Mouse (Mus musculus): ENCODE results near the gene Ttc23.

Gene Ttc23

DNA sequence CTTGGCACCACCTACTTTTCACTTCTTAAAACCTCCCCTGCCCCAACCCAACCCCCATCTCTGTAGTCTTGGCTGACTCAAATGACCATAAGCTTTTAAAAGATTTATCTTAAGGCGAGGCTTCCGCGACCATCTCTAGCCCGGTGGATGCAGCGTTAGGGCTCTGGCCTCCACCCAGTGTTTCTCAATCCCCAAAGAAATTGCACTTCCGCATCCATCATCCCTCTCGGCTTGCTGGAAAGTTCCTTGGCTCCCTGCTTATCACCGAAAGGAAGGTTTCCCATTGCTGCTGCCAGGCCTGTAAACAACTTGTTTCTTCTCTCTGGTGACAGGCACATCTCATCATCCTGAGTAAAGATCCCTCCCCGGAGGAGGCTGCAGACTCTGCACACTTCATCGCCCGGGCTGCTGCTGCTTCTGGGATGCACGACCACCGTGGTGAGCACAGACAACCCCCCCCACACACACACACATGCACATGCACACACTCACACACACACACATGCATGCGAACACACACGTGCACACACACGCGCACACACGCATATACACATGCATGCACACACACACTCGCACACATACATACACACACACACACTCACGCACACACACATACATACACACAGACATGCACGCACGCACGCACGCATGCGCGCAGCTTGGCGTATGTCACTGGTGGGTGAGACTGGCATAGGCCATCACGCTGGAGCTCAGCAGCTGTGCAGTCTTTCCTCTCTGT lies 50.9 kb downstream of the Ttc23 start:
- DNase-seq (ENCODE audit: low spot score), result no peak

DNA sequence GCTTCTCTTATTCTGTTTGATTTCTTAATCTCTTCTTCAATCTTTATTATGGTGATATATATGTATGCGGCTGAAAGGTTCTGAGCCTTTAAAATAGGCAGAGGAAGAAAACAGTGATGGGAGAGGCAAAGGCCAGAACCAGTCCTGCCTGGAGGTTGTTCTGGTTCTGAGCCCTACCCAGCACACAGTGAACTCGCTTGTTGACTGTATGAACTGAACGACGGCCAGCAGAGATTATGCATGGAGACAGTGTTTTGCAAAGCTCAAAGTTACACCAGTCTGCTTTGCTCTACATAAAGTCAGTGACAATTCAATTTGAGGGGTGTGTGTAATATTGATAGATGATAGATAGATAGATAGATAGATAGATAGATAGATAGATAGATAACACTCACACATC lies 52.1 kb downstream of the Ttc23 start:
- DNase-seq (ENCODE audit: low spot score), result no peak

DNA sequence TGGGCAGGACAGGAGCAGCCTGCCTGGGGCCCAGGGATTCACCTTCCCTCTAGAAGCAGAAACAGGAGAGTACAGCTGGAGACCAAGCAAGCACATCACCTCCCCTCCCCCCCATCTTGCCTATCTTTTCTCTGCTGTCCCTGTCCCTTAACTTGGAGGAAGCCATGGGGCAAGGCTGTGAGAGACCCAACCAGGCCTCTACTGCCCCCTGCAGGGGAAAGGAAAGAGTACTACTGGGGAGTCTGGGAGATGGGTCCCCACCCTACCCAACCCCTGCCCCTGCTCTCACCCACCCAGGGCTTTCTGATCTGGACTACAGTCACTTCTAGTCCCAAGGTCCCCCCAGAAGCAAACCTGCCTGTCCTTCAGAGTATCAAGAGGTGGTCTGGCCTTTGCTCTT lies 53.6 kb downstream of the Ttc23 start:
- no peak for DNase-seq (ENCODE audit: low spot score)

DNA sequence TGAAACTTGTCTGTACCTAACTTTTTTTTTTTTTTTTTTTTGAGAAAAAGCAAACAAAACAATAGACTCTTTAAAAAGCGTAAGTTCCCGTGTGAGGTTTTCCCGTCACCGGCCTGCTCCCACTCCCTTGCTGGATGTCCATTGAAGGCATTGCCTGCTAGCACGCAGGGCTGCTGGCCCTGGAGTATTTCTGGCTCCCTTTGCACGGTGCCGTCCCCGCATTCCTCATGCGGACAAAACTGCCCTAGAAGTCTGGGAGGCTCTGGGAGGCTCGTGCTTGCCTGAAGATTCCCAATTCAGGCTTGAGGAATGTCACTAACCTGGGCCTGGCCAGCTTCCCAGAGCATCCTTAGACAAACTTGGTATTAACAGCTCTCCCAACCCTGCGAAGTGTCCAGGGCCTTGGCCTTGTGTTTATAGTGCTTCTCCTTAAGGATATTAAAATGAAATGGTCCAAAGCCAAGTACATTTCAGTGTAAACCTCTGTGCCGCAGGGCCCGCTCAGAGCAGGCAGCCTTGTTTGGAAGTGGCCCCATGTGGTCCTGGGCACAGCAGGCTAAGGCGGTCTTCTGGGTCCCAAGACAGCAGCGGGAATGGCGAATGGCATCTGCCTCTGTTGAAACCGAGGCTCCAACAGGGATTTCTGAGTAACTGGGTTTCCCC lies 54.2 kb downstream of the Ttc23 start:
- DNase-seq (ENCODE audit: low spot score), result peak; percentile 47

DNA sequence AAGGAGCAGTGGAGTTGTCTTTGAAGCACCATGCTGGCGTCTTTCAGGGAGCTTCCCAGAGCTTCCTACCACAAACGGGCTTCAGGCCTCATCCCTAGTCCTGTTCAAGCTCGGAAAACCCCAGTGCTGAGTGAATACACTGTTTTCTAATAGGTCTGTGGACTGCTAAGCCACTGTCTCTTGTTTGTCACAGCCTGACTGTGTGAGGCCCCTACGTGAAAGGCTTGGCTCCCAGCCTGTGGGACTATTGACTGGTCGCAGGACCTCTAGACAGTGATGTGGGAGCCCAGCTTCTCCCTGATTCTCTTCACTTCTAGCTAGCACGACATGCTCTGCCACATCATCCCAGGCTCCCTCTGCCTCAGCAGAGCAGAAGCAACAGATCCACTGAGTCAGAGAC lies 61.0 kb downstream of the Ttc23 start:
- no peak for DNase-seq (ENCODE audit: low spot score)

DNA sequence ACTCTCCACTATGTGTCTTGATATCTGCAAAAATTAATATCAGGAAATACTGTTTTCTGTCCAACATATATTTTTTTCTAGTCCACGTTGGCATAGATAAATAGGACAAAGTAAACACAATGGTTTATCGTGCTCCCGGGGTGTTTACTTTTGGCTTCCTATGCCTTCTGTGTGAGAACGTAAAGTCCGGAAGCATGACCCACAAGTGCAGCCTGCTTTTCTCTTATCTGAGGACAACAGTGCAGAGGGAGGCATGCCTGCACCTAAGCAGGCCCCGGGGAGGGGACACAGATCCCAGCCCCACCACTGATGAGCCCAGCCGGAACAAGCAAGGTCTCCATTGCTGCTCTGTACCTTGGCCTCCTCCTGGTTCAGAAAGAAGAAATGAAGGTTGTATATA lies 63.0 kb downstream of the Ttc23 start:
- DNase-seq (ENCODE audit: low spot score), result no peak

DNA sequence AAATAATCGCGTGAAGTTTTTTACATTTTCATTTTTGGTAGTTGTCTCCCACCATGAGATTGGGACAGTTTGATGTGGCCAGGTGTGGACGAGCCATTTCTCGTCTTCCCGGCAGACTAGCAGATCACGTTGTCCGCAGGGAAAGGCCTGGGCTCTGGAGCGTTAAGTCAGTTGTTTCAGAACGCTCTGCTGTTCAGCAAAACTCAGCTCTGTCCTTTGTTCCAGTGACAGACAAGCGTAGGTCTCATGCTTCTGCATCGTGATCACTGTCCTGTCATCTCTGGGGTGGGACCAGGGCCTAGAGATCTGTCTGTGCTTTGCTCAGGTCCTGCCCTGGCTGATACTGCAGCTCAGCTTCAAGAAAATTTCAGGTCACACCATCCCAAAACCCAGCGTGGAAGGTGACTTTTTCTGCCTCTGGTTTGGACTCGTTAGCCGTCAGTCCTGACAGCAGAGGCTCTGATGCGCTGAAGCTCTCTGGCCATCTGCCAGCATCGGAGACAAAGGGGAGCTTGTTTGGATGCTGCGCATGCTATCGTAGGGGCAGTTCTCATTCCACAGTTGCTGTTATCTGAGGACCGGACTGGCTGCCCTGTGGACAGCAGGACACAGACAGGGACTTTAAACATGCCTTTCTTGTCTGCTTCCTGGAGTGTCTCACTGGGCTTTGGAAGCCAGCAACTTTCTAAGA lies 66.8 kb downstream of the Ttc23 start:
- DNase-seq (ENCODE audit: low spot score), result no peak

DNA sequence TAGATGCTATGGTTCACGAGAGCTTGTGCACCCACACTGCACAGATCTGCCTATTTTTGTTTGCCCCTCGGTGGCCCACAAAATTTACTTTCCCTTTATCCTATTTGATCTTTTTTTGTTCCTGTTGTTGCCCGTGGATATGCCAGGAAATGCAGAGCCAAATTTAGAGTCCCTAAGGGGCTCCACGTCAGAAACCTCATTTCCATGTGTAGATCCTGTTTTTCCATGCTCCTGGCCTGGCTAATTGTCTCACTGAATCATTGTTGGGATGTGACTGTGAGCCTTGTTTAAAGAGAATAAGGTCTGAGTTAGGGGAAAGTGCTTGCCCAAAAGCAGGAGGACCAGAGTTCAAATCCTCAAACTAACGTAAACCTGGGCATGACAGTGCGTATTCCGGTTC lies 68.0 kb downstream of the Ttc23 start:
- no peak for DNase-seq (ENCODE audit: low spot score)

DNA sequence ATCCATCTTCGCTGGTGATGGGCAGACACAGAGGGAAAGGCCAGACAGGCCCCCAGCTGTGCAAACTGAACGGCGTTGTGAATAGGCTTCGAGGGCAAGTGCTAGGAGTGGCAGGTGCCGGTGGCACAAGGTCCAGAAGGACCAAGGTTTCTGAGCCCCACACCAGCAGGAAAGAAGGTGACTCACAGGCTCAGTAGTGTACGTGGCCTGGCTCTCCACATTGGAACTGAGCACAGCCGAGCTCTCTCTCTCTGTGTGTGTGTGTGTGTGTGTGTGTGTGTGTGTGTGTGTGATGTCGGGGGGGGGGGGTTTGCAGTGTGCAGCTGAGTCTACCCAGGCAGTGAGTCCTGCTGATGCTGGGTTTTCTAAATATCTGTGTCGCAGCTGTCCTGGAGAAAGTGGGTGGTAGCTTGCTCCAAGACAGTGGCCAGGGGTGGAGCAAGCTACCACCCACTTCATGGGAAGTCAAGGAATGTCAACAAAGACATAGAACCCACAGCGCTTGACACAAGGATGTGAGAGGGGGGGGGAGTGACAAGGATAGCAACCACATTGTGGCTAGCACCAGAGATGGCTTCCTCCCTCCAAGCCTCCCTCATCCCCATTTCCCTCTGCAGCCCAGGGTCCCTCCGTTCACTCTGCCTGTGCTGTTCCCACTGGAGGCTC lies 69.1 kb downstream of the Ttc23 start:
- DNase-seq (ENCODE audit: low spot score), result no peak

DNA sequence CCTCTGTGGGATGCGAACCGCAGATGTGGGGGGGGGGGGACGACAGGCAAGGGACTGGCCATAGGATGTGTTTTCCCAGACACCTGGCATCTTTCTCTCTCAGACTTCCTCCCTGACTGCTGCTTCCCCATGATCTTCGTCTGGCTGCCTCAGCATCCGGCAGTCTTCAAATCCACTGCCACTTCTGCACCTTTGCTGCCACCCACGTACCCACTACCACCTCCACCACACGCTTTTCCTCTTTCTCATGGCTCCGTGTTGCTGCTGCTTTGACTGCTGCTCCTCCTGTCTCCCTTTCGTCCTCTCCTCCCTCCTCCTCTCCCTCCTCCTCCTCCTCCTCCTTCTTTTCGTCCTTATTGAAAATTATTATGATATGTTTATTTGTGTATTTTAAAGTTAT lies 69.7 kb downstream of the Ttc23 start:
- DNase-seq (ENCODE audit: low spot score), result no peak

DNA sequence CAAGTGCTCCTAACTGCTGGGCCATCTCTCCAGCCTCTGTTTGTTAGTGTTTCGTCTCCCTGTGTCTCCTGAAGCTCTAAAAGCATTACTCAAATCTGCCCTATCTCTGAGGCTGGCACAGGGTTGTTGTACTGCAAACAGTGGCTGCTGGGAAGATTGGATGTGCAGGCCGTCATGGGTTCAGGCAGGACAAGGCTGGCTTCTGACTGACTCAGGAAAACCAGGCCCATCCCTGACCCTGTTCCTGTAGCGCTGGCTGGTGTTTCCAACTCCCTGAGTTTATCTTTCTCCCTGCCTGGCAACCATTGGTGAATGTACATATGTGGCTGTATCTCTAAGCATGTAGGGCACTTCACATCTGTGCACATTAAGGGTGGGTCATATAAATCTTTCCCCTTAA lies 70.3 kb downstream of the Ttc23 start:
- DNase-seq (ENCODE audit: low spot score), result no peak

DNA sequence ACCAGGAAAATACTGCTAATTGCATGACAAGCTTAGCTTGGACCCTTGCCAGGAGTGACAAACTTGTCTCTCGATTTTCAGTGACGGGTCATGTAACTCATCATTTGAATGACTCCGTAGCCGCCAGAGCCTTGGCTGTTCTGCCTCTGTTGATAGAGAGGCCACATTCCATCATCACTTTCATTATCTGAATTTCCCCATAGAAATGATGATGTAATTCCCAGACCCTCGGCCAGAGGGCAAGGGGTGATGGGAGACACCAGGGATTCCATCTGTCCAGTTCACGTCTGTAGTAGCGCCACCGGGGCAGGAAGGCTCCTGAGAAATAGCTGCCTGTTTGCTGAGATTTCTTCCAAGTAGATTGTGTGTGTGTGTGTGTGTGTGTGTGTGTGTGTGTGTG lies 71.6 kb downstream of the Ttc23 start:
- DNase-seq (ENCODE audit: low spot score), result no peak

DNA sequence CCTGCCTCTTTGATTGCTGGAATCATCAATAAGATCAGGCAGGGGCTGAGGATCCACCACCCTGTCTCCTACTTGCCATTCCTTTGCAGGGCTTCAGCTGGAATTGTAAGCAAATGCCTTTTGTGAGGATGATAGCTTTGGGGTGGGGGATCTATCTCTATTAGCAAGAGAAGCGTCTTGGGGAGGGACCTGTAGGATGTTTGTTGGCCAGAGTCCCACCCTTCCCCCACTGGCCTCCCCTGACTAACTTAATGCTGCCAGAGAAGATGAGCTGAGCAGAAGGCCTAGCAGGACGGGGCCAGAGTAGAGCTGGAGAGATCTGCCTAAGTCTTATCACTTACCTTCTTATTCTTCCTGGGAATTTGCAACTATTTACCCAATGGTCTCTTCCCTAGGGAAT lies 75.0 kb downstream of the Ttc23 start:
- DNase-seq (ENCODE audit: low spot score), result no peak

DNA sequence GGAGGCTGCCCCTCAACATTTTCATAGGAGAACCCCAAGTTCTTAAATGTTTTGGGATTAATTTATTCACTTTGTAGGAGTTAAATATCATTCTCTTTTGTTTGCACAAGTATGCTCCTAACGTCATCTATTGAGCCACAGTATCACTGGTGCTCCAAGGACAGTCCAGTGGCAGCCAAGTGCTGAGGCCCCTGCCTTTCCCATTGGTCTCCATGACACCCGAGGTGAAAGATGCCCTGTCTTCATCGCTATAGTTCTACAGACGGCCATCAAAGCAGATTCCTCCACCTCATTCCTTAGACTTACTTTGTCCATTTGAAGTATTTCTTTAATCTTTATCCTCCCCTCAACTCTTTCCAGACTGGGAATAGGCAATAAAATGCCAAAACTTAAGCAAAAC lies 77.3 kb downstream of the Ttc23 start:
- no peak for DNase-seq (ENCODE audit: low spot score)

DNA sequence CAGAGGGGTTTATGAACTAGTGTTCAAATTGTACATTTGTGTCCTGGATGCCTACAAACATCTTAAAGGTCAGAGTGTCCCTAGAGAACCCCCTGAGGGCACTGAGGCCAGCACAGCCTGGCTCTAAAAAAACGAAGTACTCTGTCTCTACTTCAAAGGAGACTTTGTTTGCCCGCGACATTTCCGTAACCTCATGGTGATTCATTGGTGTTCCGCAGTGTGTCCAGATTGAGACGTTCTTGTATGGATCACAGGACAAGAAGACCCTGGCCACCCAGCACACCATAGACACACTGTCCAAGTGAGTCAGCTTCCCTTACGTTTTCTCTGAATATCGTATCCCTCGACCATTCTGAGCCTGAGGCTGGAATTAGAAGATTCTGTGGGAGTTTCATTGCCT lies 77.8 kb downstream of the Ttc23 start:
- DNase-seq (ENCODE audit: low spot score), result no peak

DNA sequence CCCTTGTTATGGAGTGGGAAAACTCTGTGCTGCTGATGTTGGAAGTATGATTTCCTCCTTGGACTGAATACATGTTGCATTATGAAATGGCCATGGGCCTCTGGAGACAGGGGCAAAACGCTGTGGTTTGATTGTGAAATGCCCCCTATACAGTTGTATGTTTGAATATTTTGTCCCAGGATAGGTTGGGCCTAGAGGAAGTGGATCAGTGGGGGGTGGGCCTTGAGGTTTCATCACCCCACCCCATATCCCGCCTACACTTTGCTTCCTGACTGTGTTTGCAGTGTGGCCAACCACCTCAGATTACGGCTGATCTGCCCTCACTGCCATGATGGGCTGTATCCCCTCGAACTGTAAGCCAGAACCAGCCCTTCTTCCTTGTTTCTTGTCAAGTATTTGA lies 81.0 kb downstream of the Ttc23 start:
- DNase-seq (ENCODE audit: low spot score), result no peak

DNA sequence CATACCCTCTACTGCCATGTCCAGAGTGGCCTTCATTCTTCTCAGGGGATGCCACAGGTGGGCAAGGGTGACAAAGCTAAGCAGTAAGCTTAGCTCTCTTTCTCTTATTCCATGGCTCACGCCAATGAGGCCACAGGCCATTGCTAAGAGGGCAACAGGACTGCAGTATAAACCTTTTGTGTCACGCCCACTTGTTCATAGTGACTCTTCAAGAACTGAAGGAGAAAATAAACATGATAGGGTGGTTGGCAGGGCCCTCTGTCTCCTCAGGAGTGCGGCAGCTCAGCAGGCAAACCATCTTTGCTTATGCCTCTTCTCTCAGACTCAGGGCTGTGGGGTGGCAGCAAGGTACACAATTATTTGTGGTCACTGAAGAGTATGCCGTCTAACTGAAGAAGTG lies 81.6 kb downstream of the Ttc23 start:
- DNase-seq (ENCODE audit: low spot score), result no peak

DNA sequence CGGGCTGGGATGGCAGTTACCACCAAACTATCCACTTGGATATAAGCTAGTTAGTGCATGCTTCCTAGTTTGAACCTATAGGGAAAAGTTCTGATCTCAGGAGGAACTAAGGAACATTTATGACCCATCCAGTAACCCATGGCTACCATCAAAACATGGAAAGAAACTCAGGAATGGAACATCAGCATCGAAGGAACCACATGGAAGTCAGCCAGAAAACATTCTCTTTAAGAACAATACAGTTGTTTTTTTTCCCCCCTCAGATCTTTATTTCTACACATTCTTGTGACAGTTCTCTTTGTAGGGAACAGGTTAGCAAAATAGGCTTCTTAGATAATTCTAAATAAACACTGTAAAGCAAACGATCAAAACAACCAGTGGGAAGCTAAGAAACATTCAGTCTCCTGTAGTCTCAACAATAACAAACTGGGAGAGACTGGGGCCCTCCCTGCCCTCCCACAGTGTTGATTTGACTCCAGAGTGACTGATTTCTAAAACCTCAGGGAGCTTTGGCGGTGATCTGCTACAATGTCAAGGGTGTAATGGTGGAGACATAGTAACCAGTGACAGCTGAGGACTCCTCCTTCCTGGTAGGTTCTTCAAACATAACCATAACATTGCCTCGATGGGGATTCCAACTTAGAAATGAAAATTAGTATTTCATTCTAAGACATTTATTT lies 83.4 kb downstream of the Ttc23 start:
- no peak for DNase-seq (ENCODE audit: low spot score)

DNA sequence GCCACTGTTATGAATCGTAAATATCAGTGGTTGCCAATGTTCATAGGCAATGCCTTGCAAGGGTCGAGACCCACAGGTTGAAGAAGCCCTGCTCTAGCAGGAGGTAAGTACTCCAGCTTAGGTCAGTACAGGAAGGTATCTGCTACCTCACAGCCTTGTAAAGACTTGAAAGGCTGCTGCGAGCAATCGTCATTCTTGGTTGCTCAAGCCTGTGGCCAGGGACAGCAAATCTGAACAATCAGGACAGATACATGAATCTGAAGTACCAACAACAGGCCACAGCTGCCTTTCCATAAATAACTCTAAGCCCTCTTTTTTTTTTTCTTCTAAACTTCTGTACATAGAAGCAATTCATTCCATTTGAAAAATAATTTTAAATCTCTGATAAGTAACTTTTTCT lies 85.1 kb downstream of the Ttc23 start:
- DNase-seq (ENCODE audit: low spot score), result no peak

DNA sequence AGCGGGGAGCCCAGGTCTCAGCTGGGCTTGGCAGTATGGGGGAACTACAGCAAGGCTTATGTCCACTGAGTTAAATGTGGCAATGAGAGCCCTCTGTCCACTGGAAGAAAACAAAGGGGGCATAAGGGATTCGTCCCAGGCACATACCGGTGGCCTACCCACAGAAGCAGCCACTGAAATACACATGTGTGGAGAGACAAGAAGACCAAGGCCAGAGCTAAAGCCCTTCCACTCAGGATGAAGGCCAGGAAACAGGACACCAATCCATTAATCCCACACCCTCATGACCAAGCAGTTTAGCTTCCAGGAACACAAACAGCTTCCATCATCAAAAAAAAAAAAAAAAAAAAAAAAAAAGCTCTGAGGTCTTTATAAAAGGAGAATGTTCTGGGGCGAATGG lies 93.2 kb downstream of the Ttc23 start:
- DNase-seq (ENCODE audit: low spot score), result no peak

DNA sequence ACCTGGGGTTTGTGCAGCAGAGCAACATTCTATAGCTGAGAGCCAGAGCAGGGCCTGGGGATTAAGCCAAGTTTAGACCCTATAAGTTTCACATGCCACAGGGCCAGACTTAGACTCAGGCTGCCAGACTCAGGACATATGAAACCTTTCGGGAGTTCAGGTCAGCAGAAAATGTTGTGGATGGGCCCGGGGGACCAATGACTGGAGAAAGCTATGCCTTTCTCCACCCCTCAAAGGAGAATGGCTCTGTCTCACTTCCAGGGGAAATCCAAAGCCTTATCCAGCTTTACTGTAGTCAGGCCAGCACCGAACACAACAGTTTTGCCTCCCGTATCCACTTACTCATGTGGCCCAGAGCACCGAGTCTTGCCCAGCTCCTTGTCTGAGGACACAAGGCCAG lies 93.6 kb downstream of the Ttc23 start:
- no peak for DNase-seq (ENCODE audit: low spot score)

DNA sequence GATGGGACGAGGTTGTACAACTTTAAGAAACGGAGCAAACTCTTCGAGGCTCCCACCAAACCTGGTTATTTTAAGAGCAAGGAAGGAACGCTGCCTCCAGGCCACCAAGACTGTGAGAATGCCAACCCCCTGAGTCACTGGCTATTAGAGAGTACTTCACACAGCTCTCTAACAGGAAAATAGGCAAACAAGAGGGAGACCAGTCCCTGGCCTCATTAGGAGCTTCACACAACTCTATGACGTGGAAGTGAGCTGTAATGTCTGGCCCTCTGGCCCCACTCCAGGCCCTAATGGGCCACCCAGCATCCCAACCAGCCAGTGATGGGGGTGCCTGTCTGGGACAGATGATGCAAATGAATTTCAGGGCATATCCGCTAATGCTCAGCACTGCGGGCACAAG lies 94.5 kb downstream of the Ttc23 start:
- DNase-seq (ENCODE audit: low spot score), result no peak
